Mouse (Mus musculus) sigmoid colon, adult 10 weeks (tissue): ENCODE results near the gene Gm5737. TPM values are rescaled to one million over a fixed set of nuclear protein-coding genes. Genes with fewer than 3 reads are reported as not detected.

Experiments used
- polyA plus RNA-seq: library from polyadenylated mRNA; stranded (reverse); fragments of 350-450 nt; fragmentation: Illumina TruSeq; extraction: RNeasy Lipid Tissue Mini Kit (QIAGEN cat#74804); gene quantifications from one replicate; pipeline ENCODE4 v1.2.3, GENCODE M21; 2014; ENCODE audit warnings: low read depth, low replicate concordance

Gm5737 gene
- polyA plus RNA-seq: not detected

DNA sequence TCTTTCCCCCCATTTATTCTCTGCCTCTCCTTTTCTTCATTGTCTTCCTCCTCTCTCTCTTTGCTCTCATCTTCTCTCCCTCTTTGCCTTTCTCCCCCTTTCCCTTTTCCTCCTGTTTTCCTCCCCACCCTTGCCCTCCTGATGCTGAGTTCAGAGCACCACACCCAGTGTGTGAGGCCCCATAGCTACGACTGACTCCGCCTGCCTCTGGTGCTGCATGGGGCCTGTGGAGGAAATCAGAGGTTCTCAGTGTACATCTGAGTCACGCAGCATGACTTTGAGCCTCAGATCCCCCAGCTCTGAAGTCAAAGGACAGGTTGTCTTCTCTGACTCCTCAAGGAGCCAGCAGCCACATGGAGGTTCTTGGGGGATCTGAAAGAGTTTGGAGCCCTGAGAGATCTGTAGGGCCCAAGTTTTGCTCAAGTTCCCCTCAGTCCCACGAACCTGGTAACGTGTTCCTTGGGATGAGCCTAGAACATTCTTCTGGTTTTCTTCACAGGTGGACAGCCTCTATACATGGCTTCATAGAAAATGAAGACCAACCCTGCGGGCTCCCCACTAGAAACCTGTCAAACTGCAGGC is at the start of gene Gm5737:
Gene Gm5737, plus strand, starts transcription at position 532 of the 582 bp plus-strand sequence.

DNA sequence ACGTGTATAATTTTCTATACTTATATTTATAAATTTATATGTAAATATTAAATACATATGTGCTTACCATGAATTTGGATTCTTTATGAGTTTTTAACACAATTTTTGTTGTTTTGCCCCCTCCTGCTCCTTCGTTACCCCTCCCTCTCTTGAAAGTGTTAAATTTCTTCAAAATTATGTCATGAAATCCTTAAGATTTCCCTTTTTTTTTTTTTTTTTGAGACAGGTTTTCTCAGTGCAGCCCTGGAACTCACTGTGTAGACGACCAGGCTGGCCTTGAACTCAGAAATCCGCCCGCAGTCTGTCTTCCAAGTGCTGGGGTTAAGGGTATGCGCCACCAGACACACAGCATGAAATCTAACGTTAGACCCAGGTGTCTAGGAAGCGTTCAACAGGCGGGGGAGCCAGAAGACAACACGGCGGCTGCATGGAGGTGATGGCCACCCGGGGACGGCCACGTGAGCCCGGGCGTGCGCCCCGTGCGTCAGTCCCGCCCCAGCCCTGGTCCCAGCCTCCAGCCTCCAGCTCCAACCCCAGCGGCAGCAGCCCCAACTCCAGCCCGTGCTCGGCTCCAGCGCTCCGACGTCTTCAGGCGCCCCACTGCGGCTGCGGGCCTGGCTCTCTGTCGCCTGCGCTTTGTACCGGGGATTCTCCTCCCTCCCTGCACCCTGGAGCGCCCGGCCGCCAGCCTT is 30.3 kb downstream of the Gm5737 start, which contains the start of gene Eef2k:
Gene Eef2k, plus strand, starts transcription at position 487 of the 692 bp plus-strand sequence.

Other genes starting within 250 kb of the Gm5737 start
- 690 TPM for gene Uqcrc2, start 177.2 kb upstream of the Gm5737 start, polyA plus RNA-seq
- not detected for gene Pdzd9, start 142.0 kb upstream of the Gm5737 start, polyA plus RNA-seq
- 36.7 TPM for gene Mosmo, start 134.7 kb upstream of the Gm5737 start, polyA plus RNA-seq
- gene Vwa3a, start 73.0 kb upstream of the Gm5737 start, polyA plus RNA-seq: 0.13 TPM
- 18.6 TPM for gene Eef2k, start 30.5 kb downstream of the Gm5737 start, polyA plus RNA-seq
- gene Polr3e, start 105.4 kb downstream of the Gm5737 start, polyA plus RNA-seq: 10.9 TPM
- gene Cdr2, start 169.9 kb downstream of the Gm5737 start, polyA plus RNA-seq: 12.8 TPM
- gene Mfsd13b, start 170.1 kb downstream of the Gm5737 start, polyA plus RNA-seq: 0.41 TPM
- 380 TPM for gene Mettl9, start 222.1 kb downstream of the Gm5737 start, polyA plus RNA-seq